Mouse (Mus musculus): ENCODE measurements around the gene Clic6. TPM values are rescaled to one million over a fixed set of nuclear protein-coding genes. Genes with fewer than 3 reads are reported as not detected.
"Not testable (repeated sequence)": the region's sequence is repeated elsewhere in the genome, so short reads cannot be mapped to it uniquely, and the experiment has no call there.

Clic6 gene
- polyA plus RNA-seq, 1 experiment from 2014 or later: 2.7 TPM

GRCm38 (mm10) chr16:92503105-92503504, 17.6 kb downstream of the Clic6 start:
- H3K4me1 ChIP-seq (ENCODE audit: control insufficient read depth, insufficient read depth, low read length): peaks cover 10% of the 10 kb centered on the region
- H3K9me3 ChIP-seq (replicated peaks; ENCODE audit: control insufficient read depth, low read length, poor library complexity, severe bottlenecking): no peaks in the 10 kb centered on the region
- H3K27ac ChIP-seq (ENCODE audit: low read length): no peak overlapping the region
- H3K27me3 ChIP-seq (ENCODE audit: control insufficient read depth, insufficient read depth, low read depth, low read length): peaks cover 25% of the 10 kb centered on the region
- H3K9ac ChIP-seq (ENCODE audit: low read depth, low read length): no peak overlapping the region
- WGBS: 69% methylated on average over 5 of the region's 5 CpGs
- no peak for ATAC-seq
- H3K36me3 ChIP-seq (ENCODE audit: control insufficient read depth, insufficient read depth, low read length): no peaks in the 10 kb centered on the region
- H3K4me3 ChIP-seq (ENCODE audit: low read depth, low read length): no peak overlapping the region
- H3K4me2 ChIP-seq (ENCODE audit: low read length): no peak overlapping the region

GRCm38 (mm10) chr16:92507573-92507972, 22.0 kb downstream of the Clic6 start:
- ATAC-seq: no peak
- no peaks in the 10 kb centered on the region for H3K4me1 ChIP-seq (ENCODE audit: control insufficient read depth, insufficient read depth, low read length)
- H3K27ac ChIP-seq (ENCODE audit: low read length): no peak overlapping the region
- H3K9me3 ChIP-seq (replicated peaks; ENCODE audit: control insufficient read depth, low read length, poor library complexity, severe bottlenecking): no peaks in the 10 kb centered on the region
- H3K36me3 ChIP-seq (ENCODE audit: control insufficient read depth, insufficient read depth, low read length): no peaks in the 10 kb centered on the region
- WGBS: 91% methylated on average over 4 of the region's 4 CpGs
- no peak overlapping the region for H3K9ac ChIP-seq (ENCODE audit: low read depth, low read length)
- H3K4me2 ChIP-seq (ENCODE audit: low read length): no peak overlapping the region
- no peaks in the 10 kb centered on the region for H3K27me3 ChIP-seq (ENCODE audit: control insufficient read depth, insufficient read depth, low read depth, low read length)
- no peak overlapping the region for H3K4me3 ChIP-seq (ENCODE audit: low read depth, low read length)

- no peaks in the 10 kb centered on the region for H3K27me3 ChIP-seq (ENCODE audit: control insufficient read depth, insufficient read depth, low read depth, low read length)
- H3K9me3 ChIP-seq (replicated peaks; ENCODE audit: control insufficient read depth, low read length, poor library complexity, severe bottlenecking): no peaks in the 10 kb centered on the region
- WGBS: 41% methylated on average over 13 of the region's 13 CpGs
- no peak overlapping the region for H3K27ac ChIP-seq (ENCODE audit: low read length)
- H3K4me3 ChIP-seq (ENCODE audit: low read depth, low read length): no peak overlapping the region
- ATAC-seq: no peak
- no peak overlapping the region for H3K4me2 ChIP-seq (ENCODE audit: low read length)
- no peaks in the 10 kb centered on the region for H3K4me1 ChIP-seq (ENCODE audit: control insufficient read depth, insufficient read depth, low read length)
- no peaks in the 10 kb centered on the region for H3K36me3 ChIP-seq (ENCODE audit: control insufficient read depth, insufficient read depth, low read length)
- no peak overlapping the region for H3K9ac ChIP-seq (ENCODE audit: low read depth, low read length)
These were observed 25.6 kb downstream of the Clic6 start for GRCm38 (mm10) chr16:92510835-92511772.

- Histone ChIP-seq H3K9me3 (replicated peaks; ENCODE audit: control insufficient read depth, low read length, poor library complexity, severe bottlenecking) (no peaks in the 10 kb centered on the region), H3K27ac (ENCODE audit: low read length) (no peak overlapping the region), H3K4me2 (ENCODE audit: low read length) (no peak overlapping the region), H3K36me3 (ENCODE audit: control insufficient read depth, insufficient read depth, low read length) (no peaks in the 10 kb centered on the region), H3K27me3 (ENCODE audit: control insufficient read depth, insufficient read depth, low read depth, low read length) (no peaks in the 10 kb centered on the region), H3K4me1 (ENCODE audit: control insufficient read depth, insufficient read depth, low read length) (no peaks in the 10 kb centered on the region), H3K4me3 (ENCODE audit: low read depth, low read length) (no peak overlapping the region), H3K9ac (ENCODE audit: low read depth, low read length) (no peak overlapping the region)
- 60% methylated on average over 5 of the region's 5 CpGs for WGBS
- no peak for ATAC-seq
These were observed 26.3 kb downstream of the Clic6 start for GRCm38 (mm10) chr16:92511773-92512391.

- H3K9me3 ChIP-seq (replicated peaks; ENCODE audit: control insufficient read depth, low read length, poor library complexity, severe bottlenecking); H3K4me1 ChIP-seq (ENCODE audit: control insufficient read depth, insufficient read depth, low read length); H3K4me3 ChIP-seq (ENCODE audit: low read depth, low read length); H3K27ac ChIP-seq (ENCODE audit: low read length); H3K4me2 ChIP-seq (ENCODE audit: low read length); H3K36me3 ChIP-seq (ENCODE audit: control insufficient read depth, insufficient read depth, low read length); H3K27me3 ChIP-seq (ENCODE audit: control insufficient read depth, insufficient read depth, low read depth, low read length); ATAC-seq; H3K9ac ChIP-seq (ENCODE audit: low read depth, low read length): not testable (repeated sequence)
- WGBS: 77% methylated on average over 8 of the region's 9 CpGs
These were observed 29.4 kb downstream of the Clic6 start for GRCm38 (mm10) chr16:92514896-92515295.

GRCm38 (mm10) chr16:92516139-92516538, 30.6 kb downstream of the Clic6 start:
- 88% methylated on average over 9 of the region's 9 CpGs for WGBS
- H3K27me3 ChIP-seq (ENCODE audit: control insufficient read depth, insufficient read depth, low read depth, low read length): no peaks in the 10 kb centered on the region

GRCm38 (mm10) chr16:92518718-92519117, 33.2 kb downstream of the Clic6 start:
- no peak overlapping the region for H3K4me2 ChIP-seq (ENCODE audit: low read length)
- no peak overlapping the region for H3K27ac ChIP-seq (ENCODE audit: low read length)
- H3K4me1 ChIP-seq (ENCODE audit: control insufficient read depth, insufficient read depth, low read length): no peaks in the 10 kb centered on the region; the same call in 1 of the 2 replicates
- 66% methylated on average over 4 of the region's 4 CpGs for WGBS
- no peak for ATAC-seq
- no peaks in the 10 kb centered on the region for H3K9me3 ChIP-seq (replicated peaks; ENCODE audit: control insufficient read depth, low read length, poor library complexity, severe bottlenecking)
- H3K9ac ChIP-seq (ENCODE audit: low read depth, low read length): no peak overlapping the region
- H3K36me3 ChIP-seq (ENCODE audit: control insufficient read depth, insufficient read depth, low read length): no peaks in the 10 kb centered on the region
- no peak overlapping the region for H3K4me3 ChIP-seq (ENCODE audit: low read depth, low read length)
- no peaks in the 10 kb centered on the region for H3K27me3 ChIP-seq (ENCODE audit: control insufficient read depth, insufficient read depth, low read depth, low read length)

More at GRCm38 (mm10) chr16:92516139-92516538, 30.6 kb downstream of the Clic6 start:
- no peaks in the 10 kb centered on the region for H3K9me3 ChIP-seq (replicated peaks; ENCODE audit: control insufficient read depth, low read length, poor library complexity, severe bottlenecking)
- H3K27ac ChIP-seq (ENCODE audit: low read length): no peak overlapping the region
- H3K9ac ChIP-seq (ENCODE audit: low read depth, low read length): no peak overlapping the region
- ATAC-seq: no peak
- H3K4me3 ChIP-seq (ENCODE audit: low read depth, low read length): no peak overlapping the region
- no peaks in the 10 kb centered on the region for H3K4me1 ChIP-seq (ENCODE audit: control insufficient read depth, insufficient read depth, low read length)
- no peaks in the 10 kb centered on the region for H3K36me3 ChIP-seq (ENCODE audit: control insufficient read depth, insufficient read depth, low read length)
- no peak overlapping the region for H3K4me2 ChIP-seq (ENCODE audit: low read length)

GRCm38 (mm10) chr16:92519820-92520492, 34.4 kb downstream of the Clic6 start:
- Histone ChIP-seq H3K4me2 (ENCODE audit: low read length) (no peak overlapping the region), H3K27me3 (ENCODE audit: control insufficient read depth, insufficient read depth, low read depth, low read length) (no peaks in the 10 kb centered on the region), H3K27ac (ENCODE audit: low read length) (no peak overlapping the region), H3K36me3 (ENCODE audit: control insufficient read depth, insufficient read depth, low read length) (no peaks in the 10 kb centered on the region), H3K4me1 (ENCODE audit: control insufficient read depth, insufficient read depth, low read length) (no peaks in the 10 kb centered on the region; the same call in 1 of the 2 replicates), H3K9me3 (replicated peaks; ENCODE audit: control insufficient read depth, low read length, poor library complexity, severe bottlenecking) (no peaks in the 10 kb centered on the region), H3K4me3 (ENCODE audit: low read depth, low read length) (no peak overlapping the region), H3K9ac (ENCODE audit: low read depth, low read length) (no peak overlapping the region)
- 56% methylated on average over 13 of the region's 13 CpGs for WGBS
- ATAC-seq: no peak
